ENCODE assay signal across 34 mouse cellular contexts in the genomic region with DNA sequence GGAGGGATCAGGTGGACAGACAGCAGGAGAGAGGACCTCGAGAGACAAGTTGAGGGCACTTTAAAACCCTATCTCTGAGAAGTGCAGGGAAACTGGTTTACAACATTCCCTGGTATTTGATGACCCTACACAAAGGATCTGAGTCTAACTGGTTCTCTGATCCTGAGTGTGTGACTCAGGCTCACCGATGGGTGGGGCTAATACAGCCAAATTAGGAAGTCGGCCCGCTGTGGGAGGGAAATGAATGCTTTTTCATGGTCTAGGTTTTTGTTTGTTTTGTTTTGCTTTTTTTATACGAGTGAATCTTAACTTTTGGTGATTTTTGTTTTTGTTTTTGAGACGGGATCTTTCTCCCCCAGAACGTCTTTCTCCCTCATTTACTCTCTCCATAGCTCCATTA. TPM values are rescaled to one million over a fixed set of nuclear protein-coding genes. Genes with fewer than 3 reads are reported as not detected.
A peak's percentile ranks its signal among the peaks of the same experiment; 100 is the strongest.
DNase-seq lines count a peak whose midpoint lies in the region; ATAC-seq and TF ChIP-seq lines count a peak whose summit lies in the region.
"Had no signal": no experiment of that assay in that cellular context is flagged by ENCODE, and none has a peak within 500 bp of the region (broad histone marks: within the 10 kb centered on the region; RNA-seq: fewer than 3 reads in every experiment).

No protein-coding gene starts in this region.

- peak overlapping the region; percentile 44 for H3K9ac ChIP-seq in MEL (ENCODE audit: control insufficient read depth, low read depth, low read length, poor library complexity, severe bottlenecking)
- no peak overlapping the region for H3K9ac ChIP-seq in kidney, embryonic 14.5 days (ENCODE audit: low read depth, low read length)
- H3K9ac ChIP-seq: embryonic facial prominence, embryonic 12.5 days; hindbrain, embryonic 15.5 days; liver, embryonic 15.5 days; lung, embryonic 15.5 days; midbrain, embryonic 13.5 days had no signal

- WGBS in kidney, embryonic 14.5 days = 59% methylated on average over 7 of the region's 7 CpGs

- H3K79me2 ChIP-seq in MEL (ENCODE audit: control insufficient read depth, insufficient read depth, low read length, poor library complexity) = no peaks in the 10 kb centered on the region
- H3K79me2 ChIP-seq in myocyte (ENCODE audit: control insufficient read depth, insufficient read depth) = no peaks in the 10 kb centered on the region

- DNase-seq in A20 (ENCODE audit: low read depth, low spot score) (peak; percentile 56), MEL (ENCODE audit: low read depth, low spot score) (peak; percentile 86), ZHBTc4 (ENCODE audit: low read depth, low spot score) (peak; percentile 76)
- DNase-seq in lung, postnatal 36 days = no peak
- no peak for DNase-seq in heart, adult 9 months (ENCODE audit: low spot score in 2 of 2)
- DNase-seq: adrenal gland, adult 2 months; adrenal gland, postnatal 36 days; cerebellum, adult 18-20 months; cerebellum, postnatal 36 days; embryo, embryonic 11 days; gastrocnemius, postnatal 25 days; heart, postnatal 14 days; kidney, adult 8-10 months; kidney, postnatal 10 days; layer of hippocampus, adult 9-11 months; liver; right cerebral cortex, postnatal 25 days; spleen, adult 18-20 months; thymus, adult 18-20 months; thymus, postnatal 25 days had no signal

- H3K27me3 ChIP-seq in MEL (ENCODE audit: control insufficient read depth in 1 of 2, insufficient read depth in 2 of 2, low read length in 2 of 2) (no peaks in the 10 kb centered on the region), myocyte (ENCODE audit: control insufficient read depth, insufficient read depth, insufficient read length) (no peaks in the 10 kb centered on the region)
- H3K27me3 ChIP-seq in kidney, embryonic 14.5 days (ENCODE audit: control insufficient read depth, insufficient read depth, low read length) = no peaks in the 10 kb centered on the region
- H3K27me3 ChIP-seq: embryonic facial prominence, embryonic 12.5 days; hindbrain, embryonic 15.5 days; lung, embryonic 15.5 days; midbrain, embryonic 13.5 days had no signal

- peaks cover 6 to 18% of the 10 kb centered on the region in 2 experiments for H3K4me1 ChIP-seq in MEL (ENCODE audit: control insufficient read depth in 1 of 2, insufficient read depth in 2 of 2, low read length in 2 of 2)
- no peaks in the 10 kb centered on the region for H3K4me1 ChIP-seq in kidney, embryonic 14.5 days (ENCODE audit: control insufficient read depth, insufficient read depth, low read length)
- H3K4me1 ChIP-seq: embryonic facial prominence, embryonic 12.5 days; hindbrain, embryonic 10.5 days; hindbrain, embryonic 15.5 days; lung, embryonic 15.5 days had no signal

- H3K9me3 ChIP-seq in MEL (replicated peaks; ENCODE audit: insufficient read depth, low read length) = no peaks in the 10 kb centered on the region
- H3K9me3 ChIP-seq in kidney, embryonic 14.5 days (ENCODE audit: control insufficient read depth, low read length) = no peaks in the 10 kb centered on the region
- H3K9me3 ChIP-seq: embryonic facial prominence, embryonic 12.5 days; hindbrain, embryonic 10.5 days; hindbrain, embryonic 15.5 days; liver, embryonic 15.5 days; lung, embryonic 15.5 days; midbrain, embryonic 13.5 days had no signal

- H3K4me3 ChIP-seq in MEL (ENCODE audit: control insufficient read depth in 1 of 2, insufficient read depth in 1 of 2, low read depth in 2 of 2, low read length in 2 of 2) (peak overlapping the region; percentile 39 to 45), myocyte (no peak overlapping the region)
- no peak overlapping the region for H3K4me3 ChIP-seq in kidney, embryonic 14.5 days (ENCODE audit: low read length)
- H3K4me3 ChIP-seq: embryonic facial prominence, embryonic 12.5 days; hindbrain, embryonic 10.5 days; hindbrain, embryonic 15.5 days; liver, embryonic 15.5 days; lung, embryonic 15.5 days; midbrain, embryonic 13.5 days had no signal

- H3ac ChIP-seq in myocyte (ENCODE audit: control insufficient read depth, insufficient read length) = no peak overlapping the region

- TF ChIP-seq POLR2A in MEL (IDR thresholded peaks at IDR 0.05; ENCODE audit: control insufficient read depth in 1 of 2, insufficient read depth in 1 of 2, low read depth in 1 of 2, low read length in 2 of 2, poor library complexity in 1 of 2) (no peak), myocyte (IDR thresholded peaks at IDR 0.05; ENCODE audit: insufficient read length, low read depth) (no peak)

- no peak for TF ChIP-seq EP300 in MEL (IDR thresholded peaks at IDR 0.05; ENCODE audit: low read depth in 1 of 2, low read length in 2 of 2)

- ATAC-seq in kidney, embryonic 14.5 days (ENCODE audit: low FRiP score, low TSS enrichment) = no peak
- ATAC-seq: activated CD4-positive, CD25-positive, alpha-beta regulatory T cell, adult 4 months; forebrain, embryonic 14.5 days; inflammation-experienced regulatory T-cells, adult 6 months; midbrain, embryonic 13.5 days had no signal

- peak in 1 of 3 experiments; percentile 32; a peak in 3 of 6 replicates for TF ChIP-seq CTCF in MEL (IDR thresholded peaks at IDR 0.05 in 2 of 3, conservative IDR thresholded peaks at IDR 0.05 in 1 of 3; ENCODE audit: control insufficient read depth in 1 of 3, insufficient read depth in 1 of 3, low read depth in 2 of 3, low read length in 3 of 3, poor library complexity in 1 of 3, severe bottlenecking in 1 of 3)

- no peak for TF ChIP-seq RAD21 in MEL (IDR thresholded peaks at IDR 0.05; ENCODE audit: low read depth, low read length)

- no peak overlapping the region for H3K27ac ChIP-seq in MEL (ENCODE audit: control insufficient read depth, low read depth, low read length)
- no peak overlapping the region for H3K27ac ChIP-seq in kidney, embryonic 14.5 days (ENCODE audit: low read depth, low read length)
- H3K27ac ChIP-seq: embryonic facial prominence, embryonic 12.5 days; hindbrain, embryonic 10.5 days; hindbrain, embryonic 15.5 days; liver, embryonic 15.5 days; lung, embryonic 15.5 days; midbrain, embryonic 13.5 days had no signal

- H3K36me3 ChIP-seq in MEL (ENCODE audit: control insufficient read depth in 1 of 2, insufficient read depth in 2 of 2, low read length in 2 of 2) (peaks cover 0 to 7% of the 10 kb centered on the region in 2 experiments; a peak in 2 of 4 replicates), myocyte (ENCODE audit: control insufficient read depth, insufficient read depth) (no peaks in the 10 kb centered on the region)
- no peaks in the 10 kb centered on the region for H3K36me3 ChIP-seq in kidney, embryonic 14.5 days (ENCODE audit: control insufficient read depth, insufficient read depth, low read length)
- H3K36me3 ChIP-seq: embryonic facial prominence, embryonic 12.5 days; hindbrain, embryonic 10.5 days; hindbrain, embryonic 15.5 days; liver, embryonic 15.5 days; lung, embryonic 15.5 days; midbrain, embryonic 13.5 days had no signal

- peak overlapping the region; percentile 62 for H3K4me2 ChIP-seq in myocyte (ENCODE audit: low read depth)
- H3K4me2 ChIP-seq in kidney, embryonic 14.5 days (replicated peaks; ENCODE audit: low read depth, low read length) = no peak overlapping the region
- H3K4me2 ChIP-seq: embryonic facial prominence, embryonic 12.5 days; hindbrain, embryonic 15.5 days; liver, embryonic 15.5 days; lung, embryonic 15.5 days; midbrain, embryonic 13.5 days had no signal

TF ChIP-seq in MEL, 35 proteins besides CTCF, POLR2A, EP300 and RAD21 (continues in another document):
- no peak for TF ChIP-seq NELFE (IDR thresholded peaks at IDR 0.05; ENCODE audit: low read depth, low read length)
- no peak for TF ChIP-seq TCF12 (IDR thresholded peaks at IDR 0.05; ENCODE audit: low read depth, low read length)
- no peak for TF ChIP-seq MEF2A (IDR thresholded peaks at IDR 0.05; ENCODE audit: extremely low read depth, insufficient replicate concordance, low read depth, low read length, poor library complexity, severe bottlenecking)
- peak; percentile 54; the same call in 1 of the 2 replicates for TF ChIP-seq MAX (IDR thresholded peaks at IDR 0.05; ENCODE audit: low read length)
- no peak for TF ChIP-seq ZC3H11A (IDR thresholded peaks at IDR 0.05; ENCODE audit: low read depth, low read length)
- TF ChIP-seq E2F4 (IDR thresholded peaks at IDR 0.05; ENCODE audit: borderline replicate concordance, low read depth, low read length) = no peak
- no peak for TF ChIP-seq TBP (IDR thresholded peaks at IDR 0.05; ENCODE audit: low read depth, low read length)
- TF ChIP-seq POLR2AphosphoS5 (IDR thresholded peaks at IDR 0.05; ENCODE audit: borderline replicate concordance, low read depth, low read length) = no peak

TF ChIP-seq in myocyte, 11 proteins besides CTCF, POLR2A, EP300 and RAD21:
- TF ChIP-seq SRF (IDR thresholded peaks at IDR 0.05; ENCODE audit: control insufficient read depth, insufficient read length, low read depth) = peak; percentile 91
- no peak for TF ChIP-seq REST (IDR thresholded peaks at IDR 0.05; ENCODE audit: insufficient read depth, insufficient read length)

RNA-seq across cellular contexts. Expression of a gene that starts 6.7 kb away (rescaled TPM):
- total RNA-seq in MEL (2012; rRNA removed) = 7.3 and 7.6 TPM in 2 replicates
- polyA plus RNA-seq in MEL (2012; ENCODE audit: insufficient read depth in 1 of 2, insufficient read length in 2 of 2, low read depth in 1 of 2, low replicate concordance in 2 of 2, missing spikeins in 1 of 2) = 10 to 100 TPM in 1 of 2 experiments, not detected in 1; 14.7 TPM
- 20.4 TPM for polyA plus RNA-seq in myocyte (2012; fragmentation: generic; extraction: Trizol)
- polyA plus RNA-seq in kidney, embryonic 14.5 days (2014; fragmentation: Nextera tagmentation; extraction: Ambion mirVana) = 6.3 and 9.0 TPM in 2 replicates

RNA-seq across cellular contexts. Expression of a gene that starts 16.4 kb away (rescaled TPM):
- total RNA-seq in MEL (2012; rRNA removed) = 17.0 and 17.1 TPM in 2 replicates
- polyA plus RNA-seq in MEL (2012; ENCODE audit: insufficient read depth in 1 of 2, insufficient read length in 2 of 2, low read depth in 1 of 2, low replicate concordance in 2 of 2, missing spikeins in 1 of 2) (100 to 1,000 TPM in 1 of 2 experiments, 10 to 100 TPM in 1; 52.9 to 186 TPM), myocyte (2012; fragmentation: generic; extraction: Trizol) (44.4 TPM)
- polyA plus RNA-seq in kidney, embryonic 14.5 days (2014; fragmentation: Nextera tagmentation; extraction: Ambion mirVana) = 54.4 and 61.9 TPM in 2 replicates

RNA-seq across cellular contexts. Expression of a gene that starts 51.1 kb away (rescaled TPM):
- not detected in 2 replicates for total RNA-seq in MEL (2012; rRNA removed)
- polyA plus RNA-seq in MEL (2012; ENCODE audit: insufficient read depth in 1 of 2, insufficient read length in 2 of 2, low read depth in 1 of 2, low replicate concordance in 2 of 2, missing spikeins in 1 of 2) (not detected), myocyte (2012; fragmentation: generic; extraction: Trizol) (0.01 TPM)
- polyA plus RNA-seq in kidney, embryonic 14.5 days (2014; fragmentation: Nextera tagmentation; extraction: Ambion mirVana) = 0.30 and 0.44 TPM in 2 replicates
- total RNA-seq: adrenal gland, adult 2 months; adrenal gland, postnatal 36 days; gastrocnemius, postnatal 25 days; megakaryocyte-erythroid progenitor cell, adult 5-6 weeks; neutrophil, adult 5-6 weeks had no signal
- polyA plus RNA-seq: activated CD4-positive, CD25-positive, alpha-beta regulatory T cell, adult 4 months; forebrain, embryonic 14.5 days; limb, embryonic 11.5 days; midbrain, embryonic 13.5 days had no signal

Comparison
In these comparisons a context has a peak if more than half of its experiments do, and no peak if none do; other contexts are left out.
1. DNase-seq: peak in A20 (single experiment), MEL (single experiment) and ZHBTc4 (single experiment); none in lung, postnatal 36 days (single experiment) and heart, adult 9 months (0 of 2).
2. H3K4me3 ChIP-seq: peak in MEL (2 of 2); none in myocyte (single experiment) and kidney, embryonic 14.5 days (single experiment).